Mouse (Mus musculus) heart, embryonic 11.5 days (tissue): Measurements from ENCODE around the gene 5430419D17Rik. TPM values are rescaled to one million over a fixed set of nuclear protein-coding genes. Genes with fewer than 3 reads are reported as not detected.

Experiments used
- ATAC-seq: fragments of 200-750 bp; cut with Nextera tagmentation; replicated peaks from 2 replicates; pipeline ENCODE4 v1.8.0; 2017; ENCODE audit warnings: moderate library complexity; ENCODE audit not compliant: insufficient number of reproducible peaks, low FRiP score, low TSS enrichment
- H3K27ac ChIP-seq: fragments of 300-500 bp; sonication (generic); 2 replicates; pipeline ENCODE4 v1.5.1; 2014; ENCODE audit warnings: mild to moderate bottlenecking, low read depth, low read length
- H3K27me3 ChIP-seq: fragments of 300-500 bp; sonication (generic); 2 replicates; pipeline ENCODE4 v1.6.1; 2014; ENCODE audit warnings: mild to moderate bottlenecking, low read length, mixed read lengths; ENCODE audit not compliant: control insufficient read depth, insufficient read depth
- H3K36me3 ChIP-seq: fragments of 300-500 bp; sonication (generic); 2 replicates; pipeline ENCODE4 v1.6.1; 2014; ENCODE audit warnings: mild to moderate bottlenecking, low read length, moderate library complexity, mixed read lengths; ENCODE audit not compliant: control insufficient read depth, insufficient read depth
- H3K4me1 ChIP-seq: fragments of 300-500 bp; sonication (generic); 2 replicates; pipeline ENCODE4 v1.6.1; 2014; ENCODE audit warnings: low read length; ENCODE audit not compliant: control insufficient read depth, insufficient read depth
- H3K4me2 ChIP-seq: fragments of 300-500 bp; sonication (generic); 2 replicates; pipeline ENCODE4 v1.6.1; 2014; ENCODE audit warnings: mild to moderate bottlenecking, moderate library complexity
- H3K4me3 ChIP-seq: fragments of 300-500 bp; sonication (generic); 2 replicates; pipeline ENCODE4 v1.5.1; 2014; ENCODE audit warnings: low read depth, low read length
- H3K9ac ChIP-seq: fragments of 300-500 bp; sonication (generic); 2 replicates; pipeline ENCODE4 v1.6.1; 2014; ENCODE audit warnings: mild to moderate bottlenecking, low read depth, low read length, moderate library complexity
- H3K9me3 ChIP-seq: fragments of 300-500 bp; sonication (generic); replicated peaks from 2 replicates; pipeline ENCODE4 v1.6.1; 2016; ENCODE audit warnings: low read length; ENCODE audit not compliant: control insufficient read depth
- WGBS: fragments of 180-500 bp; shearing (Covaris S2); extraction: QIAGEN DNeasy Blood & Tissue Kit; methylation state at CpG from one replicate; pipeline ENCODE4 v1.1.7; 2014; ENCODE audit not compliant: insufficient replicate concordance; 5-methylcytosine and 5-hydroxymethylcytosine counted together
- polyA plus RNA-seq: library from polyadenylated mRNA; unstranded; fragments of >200 nt; fragmentation: Nextera tagmentation; extraction: Ambion mirVana; gene quantifications from 2 replicates; pipeline ENCODE4 v1.2.1, GENCODE M21; 2014

Gene 5430419D17Rik
- polyA plus RNA-seq, 1 experiment from 2014 or later, result 0.44 TPM

GRCm38 (mm10) chr7:131182685-131183084 is 8.5 kb downstream of the 5430419D17Rik start:
- no peaks in the 10 kb centered on the region for H3K9me3 ChIP-seq
- H3K27me3 ChIP-seq, result no peaks in the 10 kb centered on the region
- no peak overlapping the region for H3K9ac ChIP-seq
- no peaks in the 10 kb centered on the region for H3K36me3 ChIP-seq
- H3K4me2 ChIP-seq, result no peak overlapping the region
- H3K27ac ChIP-seq, result no peak overlapping the region
- 42% methylated on average over 4 of the region's 4 CpGs for WGBS
- no peak for ATAC-seq
- no peaks in the 10 kb centered on the region for H3K4me1 ChIP-seq
- H3K4me3 ChIP-seq, result no peak overlapping the region

DNA sequence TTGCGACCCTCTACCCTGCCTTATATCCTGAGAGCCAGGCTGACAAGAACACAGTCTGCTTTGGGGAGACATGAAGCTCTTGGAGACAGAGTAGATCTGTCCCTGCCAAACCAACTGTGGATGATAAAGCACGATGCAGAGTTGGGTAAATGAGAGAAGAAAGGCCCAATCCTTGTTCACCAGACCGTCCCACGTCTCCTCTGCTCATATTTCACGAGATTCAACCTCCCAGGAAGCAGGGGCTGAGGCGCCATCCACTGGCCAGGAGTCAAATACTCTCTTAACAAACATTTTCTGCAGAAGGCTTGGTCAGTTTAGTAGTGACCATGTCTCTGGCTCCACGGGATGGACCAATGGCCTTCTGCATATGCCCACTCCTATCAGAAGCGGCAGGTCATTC is 10.1 kb downstream of the 5430419D17Rik start:
- Histone ChIP-seq H3K36me3 (no peaks in the 10 kb centered on the region), H3K9me3 (no peaks in the 10 kb centered on the region), H3K4me3 (no peak overlapping the region), H3K27me3 (no peaks in the 10 kb centered on the region), H3K9ac (no peak overlapping the region), H3K27ac (no peak overlapping the region), H3K4me2 (no peak overlapping the region), H3K4me1 (no peaks in the 10 kb centered on the region)
- no peak for ATAC-seq
- WGBS, result 63% methylated on average over 8 of the region's 8 CpGs

DNA sequence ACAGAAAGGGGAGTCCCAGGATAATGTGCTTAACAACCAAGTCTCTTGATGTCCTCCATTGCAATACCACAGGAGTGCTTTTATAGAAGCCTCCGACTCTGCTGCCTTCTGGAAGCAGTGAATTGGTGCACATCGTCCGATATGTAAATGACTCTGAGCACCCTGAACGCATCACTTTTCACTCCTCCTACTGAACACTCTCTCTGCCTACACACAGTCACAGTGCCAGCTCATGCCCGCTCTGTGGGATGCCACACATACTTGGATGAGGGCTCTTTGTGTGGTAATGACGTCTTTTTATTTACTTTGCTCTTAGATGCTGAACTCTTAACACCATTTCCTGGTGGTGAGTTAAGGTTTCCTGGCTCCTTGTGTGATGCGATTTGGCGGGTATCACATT is 12.8 kb downstream of the 5430419D17Rik start:
- Histone ChIP-seq H3K36me3 (no peaks in the 10 kb centered on the region), H3K4me3 (no peak overlapping the region), H3K4me1 (no peaks in the 10 kb centered on the region), H3K9ac (no peak overlapping the region), H3K27ac (no peak overlapping the region), H3K4me2 (no peak overlapping the region), H3K9me3 (no peaks in the 10 kb centered on the region), H3K27me3 (no peaks in the 10 kb centered on the region)
- no peak for ATAC-seq
- 68% methylated on average over 8 of the region's 8 CpGs for WGBS

DNA sequence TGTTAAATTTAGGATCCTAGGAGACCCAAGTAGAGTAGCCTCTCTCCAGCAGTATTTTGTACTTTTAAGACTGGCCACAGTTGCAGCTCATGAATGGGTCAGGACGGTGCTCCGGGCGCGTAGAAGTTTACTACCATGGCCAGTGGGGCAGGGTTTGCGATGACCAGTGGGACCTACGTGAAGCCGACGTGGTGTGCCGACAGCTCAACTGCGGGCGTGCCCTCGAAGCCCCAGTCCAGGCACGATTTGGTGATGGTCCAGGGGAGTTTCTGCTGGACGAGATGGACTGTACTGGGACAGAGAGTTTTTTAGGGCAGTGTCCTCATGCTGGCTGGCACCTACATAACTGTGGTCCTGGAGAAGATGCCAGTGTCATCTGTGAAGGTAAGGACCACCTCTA is 13.8 kb downstream of the 5430419D17Rik start:
- ATAC-seq, result no peak
- Histone ChIP-seq H3K4me1 (no peaks in the 10 kb centered on the region), H3K27ac (no peak overlapping the region), H3K9me3 (no peaks in the 10 kb centered on the region), H3K27me3 (no peaks in the 10 kb centered on the region), H3K4me2 (no peak overlapping the region), H3K36me3 (no peaks in the 10 kb centered on the region), H3K9ac (no peak overlapping the region), H3K4me3 (no peak overlapping the region)
- WGBS, result 84% methylated on average over 14 of the region's 14 CpGs

- Histone ChIP-seq H3K27ac (no peak overlapping the region), H3K4me1 (no peaks in the 10 kb centered on the region), H3K27me3 (no peaks in the 10 kb centered on the region), H3K9ac (no peak overlapping the region), H3K36me3 (no peaks in the 10 kb centered on the region), H3K9me3 (no peaks in the 10 kb centered on the region), H3K4me2 (no peak overlapping the region), H3K4me3 (no peak overlapping the region)
- ATAC-seq, result no peak
- WGBS, result 58% methylated on average over 5 of the region's 5 CpGs
Measured at GRCm38 (mm10) chr7:131223086-131223485, 48.9 kb downstream of the 5430419D17Rik start.

DNA sequence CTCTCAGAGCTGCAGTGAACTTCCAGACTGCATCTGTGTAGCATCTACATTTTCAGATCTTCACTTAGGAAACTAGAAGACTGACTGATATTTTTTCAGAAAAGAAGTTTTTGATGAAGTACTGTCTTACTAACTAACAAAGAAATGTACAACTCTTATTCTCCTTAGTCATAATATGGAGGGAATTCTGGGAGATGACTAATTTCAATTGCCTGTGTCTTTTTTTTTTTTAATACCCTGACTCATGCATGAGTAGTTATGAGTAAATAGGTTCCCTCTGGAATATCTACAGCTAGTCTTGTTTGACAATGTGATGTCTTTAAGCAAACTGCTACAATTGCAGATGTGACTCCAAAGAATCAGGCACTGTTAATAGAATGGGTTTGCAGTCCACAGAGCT is 61.9 kb downstream of the 5430419D17Rik start:
- Histone ChIP-seq H3K27ac (no peak overlapping the region), H3K9me3 (no peaks in the 10 kb centered on the region), H3K4me1 (no peaks in the 10 kb centered on the region), H3K4me2 (no peak overlapping the region), H3K36me3 (no peaks in the 10 kb centered on the region), H3K4me3 (no peak overlapping the region), H3K27me3 (no peaks in the 10 kb centered on the region), H3K9ac (no peak overlapping the region)
- ATAC-seq, result no peak

DNA sequence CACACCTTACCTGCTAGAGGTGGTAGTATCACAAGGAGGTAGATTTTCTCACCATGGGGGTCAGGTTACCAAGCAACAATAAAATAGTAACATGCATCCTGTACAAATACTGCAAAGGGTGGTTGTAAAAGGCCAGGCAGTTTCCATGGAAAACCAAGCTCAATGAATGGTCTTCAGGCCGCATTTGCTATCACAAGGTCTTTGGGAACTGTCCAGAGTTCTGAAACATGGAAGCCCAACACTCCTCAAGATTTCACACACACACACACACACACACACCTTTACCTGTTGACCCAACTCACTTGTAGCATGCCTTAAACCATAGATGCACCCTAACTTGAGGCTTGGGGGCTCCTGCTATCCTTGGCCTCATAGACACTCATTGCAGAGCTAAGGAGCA is 70.8 kb downstream of the 5430419D17Rik start:
- Histone ChIP-seq H3K4me1 (no peaks in the 10 kb centered on the region), H3K27me3 (no peaks in the 10 kb centered on the region), H3K27ac (no peak overlapping the region), H3K9me3 (no peaks in the 10 kb centered on the region), H3K9ac (no peak overlapping the region), H3K4me3 (no peak overlapping the region), H3K36me3 (no peaks in the 10 kb centered on the region), H3K4me2 (no peak overlapping the region)
- no peak for ATAC-seq
- 29% methylated on average over 1 of the region's 1 CpGs for WGBS

- H3K4me3 ChIP-seq, result no peak overlapping the region
Measured at GRCm38 (mm10) chr7:131256841-131257240, 82.6 kb downstream of the 5430419D17Rik start.

GRCm38 (mm10) chr7:131257309-131257708 is 83.1 kb downstream of the 5430419D17Rik start:
- no peaks in the 10 kb centered on the region for H3K36me3 ChIP-seq
- no peaks in the 10 kb centered on the region for H3K9me3 ChIP-seq
- H3K9ac ChIP-seq, result no peak overlapping the region
- no peak overlapping the region for H3K27ac ChIP-seq
- H3K4me2 ChIP-seq, result no peak overlapping the region
- WGBS, result 59% methylated on average over 1 of the region's 1 CpGs
- H3K27me3 ChIP-seq, result no peaks in the 10 kb centered on the region
- H3K4me1 ChIP-seq, result no peaks in the 10 kb centered on the region
- no peak overlapping the region for H3K4me3 ChIP-seq
- no peak for ATAC-seq

More at GRCm38 (mm10) chr7:131256841-131257240, 82.6 kb downstream of the 5430419D17Rik start:
- Histone ChIP-seq H3K4me2 (no peak overlapping the region), H3K4me1 (no peaks in the 10 kb centered on the region), H3K27ac (no peak overlapping the region), H3K9ac (no peak overlapping the region), H3K36me3 (no peaks in the 10 kb centered on the region), H3K9me3 (no peaks in the 10 kb centered on the region), H3K27me3 (no peaks in the 10 kb centered on the region)
- WGBS, result 68% methylated on average over 5 of the region's 5 CpGs
- no peak for ATAC-seq
